Mouse (Mus musculus) embryonic facial prominence, embryonic 13.5 days (tissue): ENCODE measurements at regions not wholly inside any gene's neighbourhood (a gene's known extent, or its start where the extent isn't known, plus 50 kb on each side); places are given as distances from the start of the nearest gene placed in this dataset.
A peak's percentile ranks its signal among the peaks of the same experiment; 100 is the strongest.

Source experiments
- ATAC-seq: fragments of 200-750 bp; cut with Nextera tagmentation; 2 replicates; pipeline ENCODE4 v1.8.0; 2017; ENCODE audit warnings: low read depth; ENCODE audit not compliant: insufficient number of reproducible peaks, insufficient read depth, low FRiP score, low TSS enrichment
- H3K27ac ChIP-seq: fragments of 300-500 bp; sonication (generic); 2 replicates; pipeline ENCODE4 v1.5.1; 2015; ENCODE audit warnings: moderate library complexity, mild to moderate bottlenecking, inconsistent platforms
- H3K27me3 ChIP-seq: fragments of 300-500 bp; sonication (generic); 2 replicates; pipeline ENCODE4 v1.6.1; 2015; ENCODE audit warnings: mild to moderate bottlenecking, inconsistent platforms
- H3K36me3 ChIP-seq: fragments of 300-500 bp; sonication (generic); 2 replicates; pipeline ENCODE4 v1.6.1; 2015; ENCODE audit warnings: mild to moderate bottlenecking, inconsistent platforms
- H3K4me1 ChIP-seq: fragments of 300-500 bp; sonication (generic); 2 replicates; pipeline ENCODE4 v1.6.1; 2015; ENCODE audit warnings: inconsistent platforms
- H3K4me2 ChIP-seq: fragments of 300-500 bp; sonication (generic); 2 replicates; pipeline ENCODE4 v1.6.1; 2015; ENCODE audit warnings: moderate library complexity, mild to moderate bottlenecking, inconsistent platforms
- H3K4me3 ChIP-seq: fragments of 300-500 bp; sonication (generic); 2 replicates; pipeline ENCODE4 v1.5.1; 2015; ENCODE audit warnings: mild to moderate bottlenecking, inconsistent platforms
- H3K9ac ChIP-seq: fragments of 300-500 bp; sonication (generic); 2 replicates; pipeline ENCODE4 v1.6.1; 2015; ENCODE audit warnings: mild to moderate bottlenecking, inconsistent platforms
- H3K9me3 ChIP-seq: fragments of 300-500 bp; sonication (generic); 2 replicates; pipeline ENCODE4 v1.6.1; 2016; ENCODE audit warnings: inconsistent platforms
- WGBS: fragments of 180-500 bp; shearing (Covaris S2); methylation state at CpG from one replicate; pipeline ENCODE4 v1.1.7; 2015; ENCODE audit warnings: mixed read lengths; 5-methylcytosine and 5-hydroxymethylcytosine counted together

GRCm38 (mm10) chr2:45814741-45815140, 697.5 kb upstream of the Zeb2 start:
- ATAC-seq = no peak
- Histone ChIP-seq H3K4me3 (no peak overlapping the region), H3K9me3 (no peaks in the 10 kb centered on the region), H3K4me2 (no peak overlapping the region), H3K9ac (no peak overlapping the region), H3K4me1 (no peaks in the 10 kb centered on the region), H3K27me3 (no peaks in the 10 kb centered on the region), H3K36me3 (no peaks in the 10 kb centered on the region), H3K27ac (no peak overlapping the region)
- 89% methylated on average over 4 of the region's 4 CpGs for WGBS

GRCm38 (mm10) chr2:45805329-45805728, 688.1 kb upstream of the Zeb2 start:
- WGBS = 53% methylated on average over 2 of the region's 2 CpGs
- Histone ChIP-seq H3K9ac (no peak overlapping the region), H3K36me3 (no peaks in the 10 kb centered on the region), H3K27me3 (no peaks in the 10 kb centered on the region), H3K4me3 (no peak overlapping the region), H3K4me1 (no peaks in the 10 kb centered on the region), H3K27ac (no peak overlapping the region), H3K9me3 (no peaks in the 10 kb centered on the region), H3K4me2 (no peak overlapping the region)
- no peak for ATAC-seq

- Histone ChIP-seq H3K27ac (no peak overlapping the region), H3K36me3 (no peaks in the 10 kb centered on the region), H3K27me3 (no peaks in the 10 kb centered on the region), H3K4me3 (no peak overlapping the region), H3K4me2 (no peak overlapping the region), H3K4me1 (no peaks in the 10 kb centered on the region), H3K9ac (no peak overlapping the region), H3K9me3 (no peaks in the 10 kb centered on the region)
- ATAC-seq = no peak
- 78% methylated on average over 2 of the region's 2 CpGs for WGBS
Observed at GRCm38 (mm10) chr2:45800131-45800530, 682.9 kb upstream of the Zeb2 start.

- H3K9ac ChIP-seq = no peak overlapping the region
- H3K36me3 ChIP-seq = no peaks in the 10 kb centered on the region
- no peak overlapping the region for H3K27ac ChIP-seq
- no peak for ATAC-seq
- no peak overlapping the region for H3K4me3 ChIP-seq
- no peaks in the 10 kb centered on the region for H3K4me1 ChIP-seq
- no peaks in the 10 kb centered on the region for H3K9me3 ChIP-seq
- no peak overlapping the region for H3K4me2 ChIP-seq
- WGBS = 59% methylated on average over 3 of the region's 3 CpGs
- H3K27me3 ChIP-seq = no peaks in the 10 kb centered on the region
Observed at GRCm38 (mm10) chr2:45793561-45793960, 676.4 kb upstream of the Zeb2 start.

- no peaks in the 10 kb centered on the region for H3K36me3 ChIP-seq
- no peak overlapping the region for H3K9ac ChIP-seq
- no peak for ATAC-seq
- H3K4me3 ChIP-seq = no peak overlapping the region
- H3K4me1 ChIP-seq = 0 out of 2 replicates have a peak, but pooled peaks cover 7% of the 10 kb centered on the region
- no peaks in the 10 kb centered on the region for H3K27me3 ChIP-seq
- WGBS = 59% methylated on average over 4 of the region's 4 CpGs
- H3K9me3 ChIP-seq = no peaks in the 10 kb centered on the region
- no peak overlapping the region for H3K4me2 ChIP-seq
- no peak overlapping the region for H3K27ac ChIP-seq
Observed at GRCm38 (mm10) chr2:45789739-45790138, 672.5 kb upstream of the Zeb2 start.

GRCm38 (mm10) chr2:45787732-45788390, 670.7 kb upstream of the Zeb2 start:
- Histone ChIP-seq H3K4me1 (0 out of 2 replicates have a peak, but pooled peaks cover 7% of the 10 kb centered on the region), H3K9me3 (no peaks in the 10 kb centered on the region), H3K4me3 (no peak overlapping the region), H3K36me3 (no peaks in the 10 kb centered on the region), H3K27ac (no peak overlapping the region), H3K27me3 (no peaks in the 10 kb centered on the region), H3K4me2 (peak overlapping the region; percentile 31), H3K9ac (no peak overlapping the region)
- ATAC-seq = no peak
- WGBS = 47% methylated on average over 16 of the region's 16 CpGs

- no peak for ATAC-seq
- Histone ChIP-seq H3K9me3 (no peaks in the 10 kb centered on the region), H3K4me1 (0 out of 2 replicates have a peak, but pooled peaks cover 7% of the 10 kb centered on the region), H3K4me2 (no peak overlapping the region), H3K36me3 (no peaks in the 10 kb centered on the region), H3K27me3 (no peaks in the 10 kb centered on the region), H3K27ac (no peak overlapping the region), H3K9ac (no peak overlapping the region), H3K4me3 (no peak overlapping the region)
- 45% methylated on average over 6 of the region's 6 CpGs for WGBS
Observed at GRCm38 (mm10) chr2:45786787-45787186, 669.6 kb upstream of the Zeb2 start.

GRCm38 (mm10) chr2:45785684-45786083, 668.5 kb upstream of the Zeb2 start:
- Histone ChIP-seq H3K4me1 (0 out of 2 replicates have a peak, but pooled peaks cover 7% of the 10 kb centered on the region), H3K9me3 (no peaks in the 10 kb centered on the region), H3K27ac (no peak overlapping the region), H3K4me3 (no peak overlapping the region), H3K9ac (no peak overlapping the region), H3K27me3 (no peaks in the 10 kb centered on the region), H3K4me2 (no peak overlapping the region), H3K36me3 (no peaks in the 10 kb centered on the region)
- ATAC-seq = no peak
- WGBS = 69% methylated on average over 2 of the region's 2 CpGs

- H3K4me1 ChIP-seq = 0 out of 2 replicates have a peak, but pooled peaks cover 7% of the 10 kb centered on the region
- no peak for ATAC-seq
- no peak overlapping the region for H3K9ac ChIP-seq
- WGBS = 72% methylated on average over 9 of the region's 9 CpGs
- H3K4me2 ChIP-seq = no peak overlapping the region
- no peak overlapping the region for H3K27ac ChIP-seq
- no peaks in the 10 kb centered on the region for H3K27me3 ChIP-seq
- no peaks in the 10 kb centered on the region for H3K9me3 ChIP-seq
- no peaks in the 10 kb centered on the region for H3K36me3 ChIP-seq
- no peak overlapping the region for H3K4me3 ChIP-seq
Observed at GRCm38 (mm10) chr2:45783634-45784412, 666.6 kb upstream of the Zeb2 start.

GRCm38 (mm10) chr2:45777466-45777865, 660.3 kb upstream of the Zeb2 start:
- Histone ChIP-seq H3K9me3 (no peaks in the 10 kb centered on the region), H3K36me3 (no peaks in the 10 kb centered on the region), H3K27ac (no peak overlapping the region), H3K9ac (no peak overlapping the region), H3K4me3 (no peak overlapping the region), H3K4me1 (peaks cover 13% of the 10 kb centered on the region), H3K4me2 (no peak overlapping the region), H3K27me3 (no peaks in the 10 kb centered on the region)
- WGBS = 91% methylated on average over 7 of the region's 7 CpGs
- ATAC-seq = no peak

- no peak for ATAC-seq
Observed at GRCm38 (mm10) chr2:45776485-45777135, 659.4 kb upstream of the Zeb2 start.

More at GRCm38 (mm10) chr2:45776485-45777135, 659.4 kb upstream of the Zeb2 start:
- Histone ChIP-seq H3K4me3 (no peak overlapping the region), H3K36me3 (no peaks in the 10 kb centered on the region), H3K9ac (no peak overlapping the region), H3K9me3 (no peaks in the 10 kb centered on the region), H3K4me2 (peak overlapping the region; percentile 31), H3K4me1 (peaks cover 13% of the 10 kb centered on the region), H3K27ac (peak overlapping the region; percentile 53), H3K27me3 (no peaks in the 10 kb centered on the region)
- WGBS = 34% methylated on average over 17 of the region's 17 CpGs
